Mouse (Mus musculus): ENCODE results near the gene Cyp26a1. TPM values are rescaled to one million over a fixed set of nuclear protein-coding genes. Genes with fewer than 3 reads are reported as not detected.

The Cyp26a1 gene
- polyA plus RNA-seq, 2 experiments, result 0.16 TPM; not detected in 1

GRCm38 (mm10) chr19:37705722-37706121 is 8.1 kb downstream of the Cyp26a1 start:
- H3K27me3 ChIP-seq (ENCODE audit: control insufficient read depth, insufficient read depth, low read length), result peaks cover 20% of the 10 kb centered on the region
- H3K36me3 ChIP-seq (replicated peaks; ENCODE audit: control insufficient read depth, insufficient read depth, low read depth), result no peaks in the 10 kb centered on the region
- no peak overlapping the region for H3K4me3 ChIP-seq (ENCODE audit: insufficient read depth in 1 of 2, low read depth in 2 of 2, low read length in 2 of 2)
- no peak overlapping the region for H3K27ac ChIP-seq
- WGBS (ENCODE audit: insufficient replicate concordance), result 67% methylated on average over 5 of the region's 5 CpGs
- DNase-seq (ENCODE audit: low read depth in 3 of 3, low spot score in 3 of 3) (no peak), ATAC-seq (ENCODE audit: insufficient read depth) (no peak)
- H3K4me1 ChIP-seq (replicated peaks; ENCODE audit: control insufficient read depth in 2 of 2, insufficient read depth in 2 of 2, low read length in 1 of 2), result no peaks in the 10 kb centered on the region; a peak in 1 of 4 replicates
- H3K9ac ChIP-seq (replicated peaks), result no peak overlapping the region
- H3K9me3 ChIP-seq (ENCODE audit: control insufficient read depth, low read length), result no peaks in the 10 kb centered on the region
- no peak overlapping the region for H3K4me2 ChIP-seq (ENCODE audit: low read depth)
- no peak for TF ChIP-seq EP300 (IDR thresholded peaks at IDR 0.05; ENCODE audit: low read depth)
- TF ChIP-seq CTCF (IDR thresholded peaks at IDR 0.05; ENCODE audit: low read depth), result no peak

GRCm38 (mm10) chr19:37714681-37715080 is 17.1 kb downstream of the Cyp26a1 start:
- peak in 2 of 3 experiments; percentile 26 to 30 for DNase-seq (ENCODE audit: low read depth in 3 of 3, low spot score in 3 of 3)
- no peak for ATAC-seq (ENCODE audit: insufficient read depth)
- H3K9ac ChIP-seq (replicated peaks), result no peak overlapping the region
- H3K4me2 ChIP-seq (ENCODE audit: low read depth), result no peak overlapping the region
- WGBS (ENCODE audit: insufficient replicate concordance), result 36% methylated on average over 10 of the region's 10 CpGs
- no peaks in the 10 kb centered on the region for H3K4me1 ChIP-seq (replicated peaks; ENCODE audit: control insufficient read depth in 2 of 2, insufficient read depth in 2 of 2, low read length in 1 of 2)
- no peak for TF ChIP-seq CTCF (IDR thresholded peaks at IDR 0.05; ENCODE audit: low read depth)
- TF ChIP-seq EP300 (IDR thresholded peaks at IDR 0.05; ENCODE audit: low read depth), result no peak
- H3K9me3 ChIP-seq (ENCODE audit: control insufficient read depth, low read length), result no peaks in the 10 kb centered on the region
- no peak overlapping the region for H3K4me3 ChIP-seq (ENCODE audit: insufficient read depth in 1 of 2, low read depth in 2 of 2, low read length in 2 of 2)
- no peaks in the 10 kb centered on the region for H3K27me3 ChIP-seq (ENCODE audit: control insufficient read depth, insufficient read depth, low read length)
- no peaks in the 10 kb centered on the region for H3K36me3 ChIP-seq (replicated peaks; ENCODE audit: control insufficient read depth, insufficient read depth, low read depth)
- H3K27ac ChIP-seq, result no peak overlapping the region

- Histone ChIP-seq H3K36me3 (replicated peaks; ENCODE audit: control insufficient read depth, insufficient read depth, low read depth) (no peaks in the 10 kb centered on the region), H3K4me3 (ENCODE audit: insufficient read depth in 1 of 2, low read depth in 2 of 2, low read length in 2 of 2) (no peak overlapping the region), H3K9me3 (ENCODE audit: control insufficient read depth, low read length) (no peaks in the 10 kb centered on the region), H3K27ac (no peak overlapping the region), H3K9ac (replicated peaks) (no peak overlapping the region), H3K4me1 (replicated peaks; ENCODE audit: control insufficient read depth in 2 of 2, insufficient read depth in 2 of 2, low read length in 1 of 2) (no peaks in the 10 kb centered on the region), H3K27me3 (ENCODE audit: control insufficient read depth, insufficient read depth, low read length) (no peaks in the 10 kb centered on the region), H3K4me2 (ENCODE audit: low read depth) (no peak overlapping the region)
- ATAC-seq (ENCODE audit: insufficient read depth), result no peak
- no peak for TF ChIP-seq CTCF (IDR thresholded peaks at IDR 0.05; ENCODE audit: low read depth)
- TF ChIP-seq EP300 (IDR thresholded peaks at IDR 0.05; ENCODE audit: low read depth), result no peak
- WGBS (ENCODE audit: insufficient replicate concordance), result 41% methylated on average over 1 of the region's 1 CpGs
- no peak for DNase-seq (ENCODE audit: low read depth in 3 of 3, low spot score in 3 of 3)
Observed at GRCm38 (mm10) chr19:37715980-37716379, 18.4 kb downstream of the Cyp26a1 start.

- Histone ChIP-seq H3K27me3 (ENCODE audit: control insufficient read depth, insufficient read depth, low read length) (no peaks in the 10 kb centered on the region), H3K27ac (no peak overlapping the region), H3K4me2 (ENCODE audit: low read depth) (no peak overlapping the region), H3K9me3 (ENCODE audit: control insufficient read depth, low read length) (no peaks in the 10 kb centered on the region), H3K36me3 (replicated peaks; ENCODE audit: control insufficient read depth, insufficient read depth, low read depth) (no peaks in the 10 kb centered on the region), H3K9ac (replicated peaks) (no peak overlapping the region), H3K4me1 (replicated peaks; ENCODE audit: control insufficient read depth in 2 of 2, insufficient read depth in 2 of 2, low read length in 1 of 2) (no peaks in the 10 kb centered on the region), H3K4me3 (ENCODE audit: insufficient read depth in 1 of 2, low read depth in 2 of 2, low read length in 2 of 2) (no peak overlapping the region)
- ATAC-seq (ENCODE audit: insufficient read depth) (no peak), DNase-seq (ENCODE audit: low read depth in 3 of 3, low spot score in 3 of 3) (no peak)
- 71% methylated on average over 12 of the region's 12 CpGs for WGBS (ENCODE audit: insufficient replicate concordance)
- TF ChIP-seq EP300 (IDR thresholded peaks at IDR 0.05; ENCODE audit: low read depth) (no peak), CTCF (IDR thresholded peaks at IDR 0.05; ENCODE audit: low read depth) (no peak)
Observed at GRCm38 (mm10) chr19:37716524-37717175, 19.1 kb downstream of the Cyp26a1 start.

GRCm38 (mm10) chr19:37719166-37719565 is 21.6 kb downstream of the Cyp26a1 start:
- Histone ChIP-seq H3K4me3 (ENCODE audit: insufficient read depth in 1 of 2, low read depth in 2 of 2, low read length in 2 of 2) (no peak overlapping the region), H3K9me3 (ENCODE audit: control insufficient read depth, low read length) (no peaks in the 10 kb centered on the region), H3K36me3 (replicated peaks; ENCODE audit: control insufficient read depth, insufficient read depth, low read depth) (no peaks in the 10 kb centered on the region), H3K4me1 (replicated peaks; ENCODE audit: control insufficient read depth in 2 of 2, insufficient read depth in 2 of 2, low read length in 1 of 2) (no peaks in the 10 kb centered on the region), H3K27me3 (ENCODE audit: control insufficient read depth, insufficient read depth, low read length) (no peaks in the 10 kb centered on the region), H3K9ac (replicated peaks) (no peak overlapping the region), H3K4me2 (ENCODE audit: low read depth) (no peak overlapping the region), H3K27ac (no peak overlapping the region)
- ATAC-seq (ENCODE audit: insufficient read depth), result no peak
- TF ChIP-seq EP300 (IDR thresholded peaks at IDR 0.05; ENCODE audit: low read depth), result no peak
- no peak for TF ChIP-seq CTCF (IDR thresholded peaks at IDR 0.05; ENCODE audit: low read depth)
- DNase-seq (ENCODE audit: low read depth in 3 of 3, low spot score in 3 of 3), result no peak
- WGBS (ENCODE audit: insufficient replicate concordance), result 24% methylated on average over 1 of the region's 1 CpGs
